Mouse (Mus musculus): ENCODE data around the gene Naa35.

DNA sequence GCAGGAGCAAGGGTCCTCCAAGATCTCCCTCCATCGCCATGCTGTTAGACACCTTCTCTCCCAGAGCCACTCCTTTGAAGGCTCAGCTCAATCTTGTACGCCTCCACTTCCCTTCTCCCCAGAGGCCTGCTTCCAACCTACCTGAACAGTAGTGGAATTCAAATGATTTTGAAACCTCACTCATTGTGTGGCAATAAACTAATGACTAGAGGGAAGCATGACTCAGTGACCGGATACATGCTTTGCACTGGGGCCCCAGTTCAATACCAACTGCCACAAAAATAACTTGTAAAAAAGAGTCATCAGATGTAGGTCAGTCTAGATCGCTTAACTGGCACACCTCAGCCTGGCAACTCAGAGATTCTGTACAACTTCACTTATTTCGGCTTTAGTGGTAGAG lies 26.3 kb upstream of the Naa35 start:
- TF ChIP-seq CTCF (IDR thresholded peaks at IDR 0.05; ENCODE audit: control insufficient read depth, insufficient read depth, insufficient read length) = no peak
- no peak for TF ChIP-seq MAX (IDR thresholded peaks at IDR 0.05)
- no peak for TF ChIP-seq USF1 (IDR thresholded peaks at IDR 0.05; ENCODE audit: low read depth)
- no peak for TF ChIP-seq MYOD1 (IDR thresholded peaks at IDR 0.05; ENCODE audit: control insufficient read depth, insufficient read length, low read depth)
- no peak for TF ChIP-seq FOSL1 (IDR thresholded peaks at IDR 0.05; ENCODE audit: insufficient read depth, low read length, poor library complexity, severe bottlenecking)
- no peak for TF ChIP-seq MYOG (IDR thresholded peaks at IDR 0.05; ENCODE audit: control insufficient read depth, extremely low read depth, insufficient read length)
